Mouse (Mus musculus) kidney, adult 9 months (tissue): Measurements from ENCODE around the gene Lrrk1.

Source experiments
- DNase-seq: peaks from one replicate; pipeline ENCODE4 v3.0.0; 2022

The Lrrk1 gene

DNA sequence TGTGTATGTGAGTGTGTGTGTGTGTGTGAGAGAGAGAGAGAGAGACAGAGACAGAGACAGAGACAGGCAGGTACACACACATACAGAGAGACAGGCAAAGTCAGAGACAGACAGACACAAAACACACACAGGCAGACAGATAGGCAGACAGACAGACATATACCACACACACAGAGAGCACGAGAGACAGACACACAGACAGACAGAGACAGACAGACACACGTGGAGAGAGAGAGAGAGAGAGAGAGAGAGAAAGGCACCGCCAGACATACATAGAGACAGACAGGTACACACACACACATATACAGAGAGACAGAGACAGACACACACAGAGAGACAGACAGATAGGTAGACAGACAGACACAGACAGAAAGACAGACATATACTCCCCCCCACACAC lies 138.7 kb downstream of the Lrrk1 start:
- DNase-seq = no peak

DNA sequence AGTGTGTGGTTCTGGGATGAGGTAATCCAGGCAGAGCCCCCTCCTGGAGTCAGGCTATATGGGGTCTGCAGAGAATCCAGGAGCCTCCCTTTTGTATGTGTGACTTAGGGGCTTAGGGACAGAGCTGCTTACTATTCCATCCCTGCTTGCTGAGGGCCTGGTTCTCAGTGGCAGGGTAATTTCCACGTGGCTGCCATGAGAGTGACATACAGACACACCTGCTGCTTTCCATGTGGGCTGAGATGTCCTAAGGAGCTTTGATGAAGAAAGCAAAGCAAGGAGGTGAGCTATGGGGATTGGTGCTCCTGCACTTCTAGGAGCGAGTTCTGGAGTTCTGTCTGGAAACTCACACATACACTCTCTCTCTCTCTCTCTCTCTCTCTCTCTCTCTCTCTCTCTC lies 139.1 kb downstream of the Lrrk1 start:
- DNase-seq = no peak

DNA sequence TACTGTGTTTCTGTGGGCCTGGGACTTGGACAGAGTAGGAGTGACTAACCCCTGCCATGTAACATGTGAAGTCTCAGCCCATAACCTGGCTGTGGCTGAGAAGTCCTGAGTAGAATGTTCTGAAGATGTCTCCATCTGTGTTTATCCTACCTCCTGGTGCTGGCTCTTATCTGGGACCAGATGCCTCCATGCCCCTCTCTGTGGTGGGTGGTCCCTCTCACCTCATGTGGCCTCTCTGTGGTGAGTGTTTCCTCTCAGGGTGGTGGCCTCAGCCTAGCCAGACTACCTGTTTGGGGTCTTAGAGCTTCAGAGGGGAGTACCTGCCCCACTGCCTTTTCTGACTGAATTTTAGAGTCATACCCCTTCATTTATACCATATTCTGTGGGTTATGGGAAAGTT lies 139.9 kb downstream of the Lrrk1 start:
- DNase-seq = no peak

DNA sequence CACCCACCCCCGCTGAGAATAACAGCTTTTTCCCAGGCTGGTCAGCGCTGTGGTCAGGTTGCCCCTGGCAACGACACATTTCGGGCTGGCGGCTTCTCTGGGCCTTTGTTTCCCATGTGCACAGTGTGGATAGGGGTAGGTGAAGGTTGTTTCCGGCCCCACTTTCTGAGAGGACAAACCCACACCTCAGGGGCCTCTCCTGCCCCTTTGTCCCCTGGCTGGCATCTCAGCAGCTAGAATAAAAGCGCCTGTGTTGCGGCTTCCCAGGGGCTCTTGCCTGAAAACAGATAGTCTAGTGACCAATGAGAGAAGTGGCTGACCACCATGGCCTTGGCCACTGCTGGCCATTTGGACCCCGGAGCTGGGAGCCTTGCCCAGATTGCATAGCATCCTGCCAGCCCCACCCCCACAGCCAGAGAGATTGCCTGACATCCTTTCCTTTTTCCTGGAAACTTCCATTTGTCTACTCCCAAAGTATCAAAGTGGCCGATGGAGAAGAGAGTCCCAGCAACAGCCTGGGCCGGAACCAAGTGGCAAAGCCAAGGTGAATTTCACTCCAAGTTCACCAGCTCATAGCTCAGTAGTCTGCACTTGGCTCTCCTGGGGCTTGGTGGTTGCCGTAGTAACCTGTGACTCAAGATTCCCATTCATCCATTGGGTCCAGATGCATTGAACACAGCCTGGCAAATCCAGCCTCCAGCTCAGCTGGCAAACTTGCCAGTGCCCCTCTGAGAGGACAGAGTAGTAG lies 140.7 kb downstream of the Lrrk1 start:
- DNase-seq = peak; percentile 24

DNA sequence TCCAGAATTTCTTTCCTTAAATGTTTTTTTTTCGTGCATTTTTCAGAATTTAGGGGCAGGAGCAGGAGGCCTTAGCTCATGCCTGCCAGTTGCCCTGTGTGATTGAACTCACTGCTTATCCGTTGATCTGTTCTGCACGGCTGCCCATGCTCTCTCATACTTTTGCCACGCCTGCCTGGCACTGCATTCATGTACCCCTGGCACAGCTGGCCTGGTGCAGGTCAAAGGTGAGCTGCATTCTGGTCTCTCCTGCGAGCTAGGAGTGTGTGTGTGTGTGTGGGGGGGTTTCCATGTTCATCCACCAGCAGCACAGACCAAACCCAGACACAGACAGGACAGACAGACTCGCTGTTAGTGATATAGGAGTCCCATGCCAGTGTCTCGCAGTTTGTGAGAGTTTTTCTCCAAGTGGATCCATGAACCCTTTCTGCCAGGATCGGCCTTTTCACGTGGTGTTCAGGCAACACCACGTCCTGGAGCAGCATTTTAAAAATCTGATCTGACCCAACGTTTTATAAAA lies 141.4 kb downstream of the Lrrk1 start:
- peak; percentile 75 for DNase-seq

DNA sequence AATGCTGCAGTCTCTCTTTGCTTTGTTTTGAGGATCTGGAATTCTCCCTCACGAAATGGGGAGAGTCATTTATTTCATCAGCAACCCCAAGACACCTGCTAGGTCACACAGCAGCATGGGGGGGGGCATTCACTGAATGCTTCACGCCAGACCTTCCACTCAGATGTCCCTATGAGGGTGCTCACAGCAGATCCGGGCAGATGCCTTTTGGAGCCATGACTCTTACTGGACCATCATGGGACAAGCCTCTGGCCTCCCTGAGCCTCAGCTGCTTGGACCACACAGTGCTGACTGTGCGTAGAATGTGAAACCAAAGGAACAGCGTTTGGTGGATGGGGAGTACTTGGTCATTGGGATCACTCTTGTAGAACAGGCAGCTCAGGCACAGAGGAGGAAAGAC lies 142.5 kb downstream of the Lrrk1 start:
- DNase-seq = no peak

DNA sequence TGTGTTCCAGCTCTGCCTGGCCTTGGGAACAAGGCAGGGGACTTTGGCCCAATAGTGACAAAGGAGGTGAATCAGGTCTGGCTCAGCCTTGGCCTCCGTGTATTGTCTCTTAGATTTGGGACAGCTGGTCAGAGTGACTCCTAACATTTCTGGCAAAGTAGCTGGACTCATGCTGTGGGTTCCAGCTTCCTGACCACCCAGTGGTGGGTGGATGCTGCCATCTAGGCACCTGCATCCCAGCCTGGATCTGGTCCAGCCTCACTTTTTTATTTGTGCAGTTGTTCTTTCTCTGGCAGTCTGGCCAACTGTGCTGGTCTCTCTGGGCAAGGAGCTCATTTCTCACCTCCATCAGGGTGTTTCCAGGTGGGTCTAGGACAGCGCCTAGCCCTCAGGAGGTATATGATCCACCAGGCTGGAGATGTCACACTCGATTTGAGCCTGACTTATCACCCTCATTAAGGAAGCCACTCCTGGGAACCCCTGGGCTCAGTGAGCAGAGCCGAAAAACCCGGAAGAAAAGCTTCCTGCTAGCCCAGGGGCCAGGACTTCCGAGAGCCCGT lies 144.3 kb downstream of the Lrrk1 start:
- no peak for DNase-seq

DNA sequence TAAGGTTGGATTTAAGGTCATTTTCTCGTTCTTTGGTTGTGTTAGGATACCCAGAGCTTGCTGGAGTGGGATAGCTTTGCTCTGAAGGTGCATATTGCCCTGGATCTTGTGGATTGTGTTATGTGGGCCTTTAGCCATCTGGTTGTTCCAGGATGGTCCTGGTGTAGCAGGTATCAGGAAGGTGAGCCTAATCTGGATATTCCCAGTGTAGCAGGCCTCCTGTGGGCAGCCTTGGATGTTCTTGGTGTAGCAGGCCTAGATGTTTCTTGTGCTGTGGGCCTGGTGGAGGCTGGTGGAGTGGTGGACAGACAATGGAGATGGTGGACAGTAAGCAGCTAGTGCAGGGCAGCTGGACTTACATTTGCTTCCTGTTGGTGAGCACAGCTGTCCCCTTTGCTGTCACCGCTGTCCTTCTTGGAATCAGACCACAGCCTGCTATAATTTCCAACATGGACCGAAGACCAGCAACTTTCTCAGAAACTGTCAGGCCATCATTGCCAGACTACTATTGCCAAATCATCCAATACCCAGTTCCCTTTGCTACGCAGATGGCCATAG lies 146.2 kb downstream of the Lrrk1 start:
- no peak for DNase-seq

DNA sequence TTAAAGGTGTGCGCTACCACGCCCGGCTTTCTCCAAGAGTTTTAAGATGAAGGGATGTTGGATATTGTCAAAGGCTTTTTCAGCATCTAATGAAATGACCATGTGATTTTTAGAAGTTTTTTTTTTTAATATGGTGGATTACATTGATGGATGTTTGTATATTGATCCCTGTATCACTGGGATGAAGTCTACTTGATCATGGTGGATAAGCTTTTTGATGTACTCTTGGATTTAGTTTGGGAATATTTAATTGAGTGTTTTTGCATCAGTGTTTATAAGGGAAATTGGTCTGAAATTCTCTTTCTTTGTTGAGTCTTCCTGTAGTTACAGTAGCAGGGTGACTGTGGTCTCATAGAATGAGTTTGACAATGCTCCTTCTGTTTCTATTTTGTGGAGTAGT lies 150.0 kb downstream of the Lrrk1 start:
- DNase-seq = no peak

DNA sequence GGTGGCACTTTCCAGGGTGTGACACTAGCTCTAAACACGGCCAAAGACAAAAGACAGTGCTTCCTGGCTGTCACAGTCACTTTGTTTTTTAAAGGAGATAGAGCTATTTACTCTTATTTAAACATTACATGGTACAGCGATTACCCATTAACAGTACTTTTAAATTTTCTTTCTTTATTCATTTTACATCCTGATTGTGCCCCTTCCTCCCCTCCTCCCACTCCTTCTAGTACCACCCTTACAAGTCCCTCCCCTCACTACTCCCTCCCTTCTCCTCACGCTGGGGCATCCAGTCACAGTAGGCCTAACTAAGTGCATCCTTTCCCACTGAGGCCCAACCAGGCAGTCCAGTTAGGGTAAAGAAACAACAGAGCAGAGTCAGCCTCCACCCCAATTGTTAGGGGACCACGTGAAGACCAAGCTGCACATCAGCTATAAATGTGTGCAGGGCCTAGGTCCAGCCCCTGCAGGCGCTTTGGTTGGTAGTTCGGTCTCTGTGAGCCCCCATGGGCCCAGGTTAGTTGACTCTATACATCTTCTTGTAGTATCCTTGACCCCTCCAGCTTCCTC lies 154.1 kb downstream of the Lrrk1 start:
- no peak for DNase-seq

DNA sequence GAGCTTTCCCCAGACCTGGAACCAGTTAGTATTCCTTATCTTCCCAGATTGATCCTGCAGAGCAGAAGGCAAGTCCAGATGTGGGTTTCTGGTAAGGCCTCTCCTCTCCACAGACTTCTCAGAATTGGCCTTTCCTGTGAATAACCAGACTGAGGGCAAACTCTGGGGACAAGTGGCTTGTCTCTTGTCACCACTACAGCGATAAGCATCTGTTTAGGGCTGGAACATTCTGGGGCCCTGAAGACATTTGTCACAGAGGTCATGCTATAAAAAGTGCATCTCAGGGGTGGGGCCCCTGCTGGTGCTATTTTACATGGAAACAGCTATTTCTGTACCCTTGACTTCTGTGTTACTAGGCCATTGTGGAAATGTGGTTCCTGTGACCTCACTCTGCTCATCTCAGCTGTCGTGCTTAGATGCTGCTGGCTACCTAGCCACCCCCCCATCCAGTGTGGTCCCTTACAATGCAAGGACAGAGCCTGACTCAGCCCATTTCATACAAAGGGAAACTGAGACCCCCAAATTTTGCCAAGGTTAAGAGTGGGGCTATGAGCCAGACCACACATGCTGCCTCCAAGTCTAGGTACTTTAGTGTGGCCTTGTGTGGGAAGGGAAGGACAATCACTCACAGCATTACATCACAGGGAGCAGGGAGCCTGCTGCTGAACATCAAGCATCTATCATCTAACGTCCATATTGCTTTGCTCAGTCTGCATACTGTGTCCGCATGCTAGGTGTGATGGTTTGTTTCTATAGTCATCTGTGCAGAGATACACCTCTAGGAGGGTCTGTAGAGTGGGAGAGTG lies 154.8 kb downstream of the Lrrk1 start:
- no peak for DNase-seq

DNA sequence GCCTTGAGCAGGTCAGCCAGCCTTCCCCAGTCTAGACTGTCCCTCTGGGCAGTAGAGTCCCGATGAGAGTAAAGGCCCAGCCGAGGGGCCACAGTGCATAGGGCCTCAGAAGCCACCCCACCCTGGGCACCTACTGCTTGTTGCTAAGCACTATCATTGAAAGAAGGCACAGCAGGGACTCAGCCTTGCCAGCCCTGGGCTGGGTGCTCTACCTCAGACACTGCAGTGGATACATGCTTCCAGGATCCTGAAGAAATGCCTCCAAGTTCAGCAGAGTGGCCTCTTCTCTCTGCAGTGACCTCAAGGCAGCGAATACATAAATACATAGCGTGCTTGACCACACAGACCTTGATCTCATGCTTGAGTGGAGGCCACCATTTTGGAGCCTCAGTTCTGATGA lies 156.3 kb downstream of the Lrrk1 start:
- DNase-seq = no peak

DNA sequence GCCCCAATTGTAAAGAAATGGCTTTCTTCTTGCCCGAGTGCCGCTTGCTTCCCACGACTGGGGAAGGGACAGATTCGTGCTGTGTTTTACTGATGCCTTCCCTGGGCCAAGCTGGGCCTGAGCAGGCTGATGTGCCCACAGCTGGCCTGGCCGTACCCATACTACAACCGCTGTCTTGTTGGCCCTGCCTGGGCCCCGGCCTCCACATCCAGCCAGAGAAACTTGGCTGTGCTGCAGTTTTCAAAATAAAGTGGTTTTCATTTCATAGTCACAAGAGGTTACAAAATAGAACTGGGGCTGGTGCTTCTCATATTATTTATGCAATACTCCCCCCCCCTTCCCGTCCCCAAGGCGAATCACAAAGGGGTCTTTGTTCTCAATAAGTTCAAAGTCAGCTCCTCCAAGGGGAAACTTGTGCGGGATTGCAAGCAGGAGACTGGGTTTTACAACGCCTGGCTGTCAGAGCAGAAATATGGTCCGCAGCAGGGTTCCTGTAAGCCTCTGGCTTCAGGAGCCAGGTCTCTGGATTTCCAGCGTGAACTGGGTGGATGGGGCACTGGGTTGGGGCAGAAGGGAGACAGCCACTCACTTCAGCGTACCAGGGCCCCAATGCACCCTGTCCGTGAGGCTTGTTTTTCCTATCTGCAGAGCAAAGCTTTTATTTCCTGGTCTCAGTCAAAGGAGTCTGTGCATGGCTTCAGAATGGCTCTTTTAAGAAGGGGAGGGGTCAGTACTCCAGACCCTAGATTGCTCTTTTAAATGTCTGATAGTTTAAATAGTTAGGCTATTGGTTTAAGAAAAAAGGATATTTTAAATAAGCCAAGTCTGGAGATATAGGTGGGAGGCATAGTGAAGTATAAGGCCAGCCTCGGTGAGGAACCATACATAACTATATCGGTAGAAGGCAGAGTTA lies 157.3 kb downstream of the Lrrk1 start:
- no peak for DNase-seq

DNA sequence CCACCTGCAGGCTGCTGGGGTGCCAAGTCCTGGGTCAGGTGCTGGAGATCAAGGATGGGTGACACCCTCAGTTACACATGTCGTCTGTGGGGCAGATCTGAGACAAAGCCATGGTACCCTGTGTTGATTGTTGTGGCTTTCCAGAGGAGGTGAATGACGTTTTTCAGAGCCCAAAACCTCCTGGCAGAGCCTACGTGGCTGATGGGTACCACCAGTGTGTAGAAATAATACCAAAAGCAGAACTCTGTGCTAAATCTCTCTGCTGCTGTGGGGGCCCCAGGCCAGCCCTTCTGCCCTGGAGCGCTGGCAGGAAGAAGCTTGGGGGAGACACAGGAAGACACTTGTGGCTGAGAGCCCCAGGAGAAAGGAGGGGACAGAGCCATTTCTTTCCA lies 157.9 kb downstream of the Lrrk1 start:
- DNase-seq = no peak

DNA sequence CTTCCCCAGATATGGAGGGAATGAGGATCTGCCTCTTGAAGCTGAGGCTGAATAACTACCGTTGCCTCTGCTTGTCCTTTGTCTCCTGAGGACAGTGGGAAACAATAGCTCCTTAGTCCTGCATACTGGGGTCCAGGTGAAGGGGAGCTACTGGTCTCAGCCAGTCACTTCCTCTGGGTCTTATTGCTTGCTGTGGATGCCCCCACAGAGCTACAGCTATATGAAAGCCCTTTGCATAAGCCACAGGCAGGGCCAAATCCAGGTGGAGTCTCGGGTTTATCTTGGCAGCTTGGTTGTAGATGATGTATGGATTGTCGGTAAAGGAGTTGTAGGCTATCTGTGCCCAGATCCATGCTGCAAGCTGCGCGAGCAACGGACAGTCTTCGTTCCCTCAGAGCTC lies 158.7 kb downstream of the Lrrk1 start:
- no peak for DNase-seq

DNA sequence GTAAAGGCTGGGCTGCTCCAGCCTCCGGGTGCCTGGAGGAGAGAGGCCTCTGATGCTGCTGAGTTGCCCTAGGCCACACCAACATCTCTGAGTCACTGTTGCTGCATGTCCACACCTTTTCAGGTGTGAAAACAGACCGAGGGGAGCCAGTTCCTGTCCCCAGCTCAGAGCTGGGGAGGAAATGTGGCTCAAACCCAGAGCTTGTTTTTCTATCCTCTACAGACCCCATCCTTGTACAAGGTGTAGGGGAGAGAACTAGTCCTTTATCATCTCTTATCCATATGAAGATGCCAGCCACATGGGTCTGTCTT lies 159.6 kb downstream of the Lrrk1 start:
- DNase-seq = no peak

DNA sequence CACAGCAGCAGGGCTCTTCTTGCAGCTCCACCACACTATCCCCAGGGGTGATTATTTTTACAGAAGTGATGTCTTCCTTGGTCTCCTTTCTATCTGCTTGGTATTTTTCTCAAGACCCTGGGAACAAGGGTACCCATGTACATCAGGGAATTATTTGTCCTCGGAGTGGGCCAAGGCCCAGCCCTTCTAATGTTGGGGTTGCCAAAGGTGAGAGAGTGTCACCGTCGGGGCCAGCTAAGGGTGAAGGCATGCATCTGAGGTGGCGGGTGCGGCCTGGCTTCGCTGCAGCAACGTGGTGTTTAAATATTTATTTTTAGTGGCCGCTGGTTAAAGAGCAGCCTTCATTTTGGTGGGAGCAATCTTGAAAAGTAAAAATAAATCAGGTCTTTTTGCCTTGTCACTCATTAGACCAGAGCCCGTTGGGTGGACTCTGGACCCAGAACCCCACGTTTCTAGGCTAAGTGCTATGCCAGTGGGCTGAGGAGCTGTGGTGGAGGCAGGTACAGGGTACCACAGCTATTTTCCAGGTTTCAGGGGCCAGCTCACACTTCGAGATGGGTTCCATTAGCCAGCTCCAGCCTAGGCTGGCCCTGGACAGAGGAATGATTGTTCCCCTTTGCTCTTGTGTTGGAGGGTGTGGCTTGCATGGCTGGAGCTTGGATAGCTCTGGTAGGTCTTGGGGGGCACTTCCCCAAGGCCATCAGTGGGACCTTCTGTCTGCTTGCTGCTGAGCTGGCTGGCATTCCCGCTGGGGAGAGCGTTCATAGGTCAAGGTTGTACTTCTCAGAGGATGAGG lies 160.1 kb downstream of the Lrrk1 start:
- peak; percentile 74 for DNase-seq

DNA sequence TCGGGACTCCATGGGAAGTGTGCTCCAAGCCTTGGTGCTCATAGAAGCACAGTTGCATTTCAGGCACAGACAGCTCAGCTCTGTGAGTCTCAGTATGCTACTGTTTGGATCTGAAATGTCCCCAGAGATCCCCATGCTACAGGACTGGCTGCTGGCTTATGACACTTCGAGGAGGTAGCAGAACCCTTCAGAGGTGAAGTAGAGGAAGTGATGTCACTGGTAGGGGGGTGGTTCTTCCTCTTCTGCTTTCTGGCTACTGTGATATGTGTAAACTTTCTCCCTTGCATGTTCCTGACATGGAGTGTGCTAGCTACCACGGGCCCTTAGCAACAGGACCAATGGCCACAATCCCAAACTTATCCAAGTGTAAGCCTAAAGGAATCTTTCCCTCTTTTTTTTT lies 162.3 kb downstream of the Lrrk1 start:
- DNase-seq = no peak

DNA sequence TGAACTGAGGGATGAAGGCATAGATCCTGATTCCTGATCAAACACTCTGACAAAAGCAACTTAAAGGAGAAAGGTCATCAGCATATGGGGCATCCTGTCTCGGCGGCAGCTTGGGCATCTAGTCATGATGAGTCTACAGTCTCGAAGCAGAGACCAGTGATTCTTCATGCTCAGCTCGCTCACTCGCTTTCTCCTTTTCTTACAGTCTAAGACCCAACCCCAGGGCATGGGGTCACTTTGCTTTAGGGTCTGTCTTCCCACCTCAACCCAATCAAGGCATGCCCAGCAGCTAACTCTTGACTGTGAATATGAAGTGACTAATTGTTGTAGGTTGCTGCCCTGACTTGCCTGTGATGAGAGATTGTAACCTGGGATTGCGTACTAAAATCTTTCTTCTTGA lies 163.6 kb downstream of the Lrrk1 start:
- DNase-seq = no peak

DNA sequence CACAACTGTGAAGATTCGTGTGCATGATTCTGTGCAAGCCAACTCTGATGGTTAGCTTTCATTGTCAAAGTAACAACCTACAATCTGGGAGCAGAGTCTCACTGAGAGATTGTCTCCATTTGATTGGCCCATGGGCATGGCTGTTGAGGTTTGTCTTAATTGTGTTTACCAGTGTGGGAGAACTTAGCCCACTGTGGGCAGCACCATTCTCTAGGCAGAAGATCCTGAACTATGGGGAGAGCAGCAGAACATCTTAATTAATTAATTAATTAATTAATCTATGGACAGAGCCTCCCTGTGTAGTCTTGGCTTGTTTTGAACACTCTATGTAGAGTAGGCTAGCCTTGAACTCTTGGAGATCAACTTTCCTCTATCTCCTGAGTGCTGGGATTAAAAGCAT lies 164.4 kb downstream of the Lrrk1 start:
- no peak for DNase-seq

DNA sequence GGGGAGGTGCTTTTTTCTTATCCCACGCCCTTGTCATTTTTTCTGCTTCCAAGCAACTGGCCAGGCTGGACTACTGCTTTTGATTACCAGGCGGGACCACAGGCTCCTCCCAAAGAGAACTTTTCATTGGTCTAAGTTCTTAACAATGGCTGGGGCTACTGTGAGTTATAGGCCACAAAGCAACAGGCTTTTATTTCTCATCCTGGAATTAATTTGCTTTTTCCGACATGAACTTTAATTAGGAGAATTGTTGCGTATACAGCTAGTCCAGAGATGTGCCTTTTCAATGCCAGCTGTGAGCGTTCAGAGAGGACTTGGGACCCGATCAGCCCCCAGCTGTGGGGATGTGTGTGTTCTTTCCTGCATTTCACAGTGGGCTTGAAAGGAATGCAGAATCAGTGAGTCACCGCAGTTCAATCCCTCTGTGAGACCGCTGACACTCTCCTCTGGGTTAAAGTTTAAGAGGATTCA lies 165.5 kb downstream of the Lrrk1 start:
- DNase-seq = peak; percentile 86
